Mouse (Mus musculus) small intestine, adult 10 weeks (tissue): ENCODE measurements around the gene Pdcl3. TPM values are rescaled to one million over a fixed set of nuclear protein-coding genes. Genes with fewer than 3 reads are reported as not detected.

Experiments
- polyA plus RNA-seq: library from polyadenylated mRNA; stranded (reverse); fragments of 350-450 nt; fragmentation: Illumina TruSeq; extraction: RNeasy Lipid Tissue Mini Kit (QIAGEN cat#74804); gene quantifications from one replicate; pipeline ENCODE4 v1.2.3, GENCODE M21; 2014; ENCODE audit warnings: low replicate concordance

Pdcl3 gene
- 104 TPM for polyA plus RNA-seq

GRCm38 (mm10) chr1:38985308-38985707 lies at the start of gene Pdcl3:
Gene Pdcl3 (plus strand): TSS chr1:38985608.

GRCm38 (mm10) chr1:38938849-38939248 lies 46.6 kb upstream of the Pdcl3 start, which contains the start of gene Nms:
Gene Nms (plus strand): TSS chr1:38939149.

Other genes starting within 250 kb of the Pdcl3 start
- 0.78 TPM for gene Lonrf2, start 148.9 kb upstream of the Pdcl3 start, polyA plus RNA-seq
- 0.33 TPM for gene Chst10, start 87.4 kb upstream of the Pdcl3 start, polyA plus RNA-seq
- gene Nms, start 46.5 kb upstream of the Pdcl3 start, polyA plus RNA-seq: not detected
- 12.3 TPM for gene Npas2, start 208.1 kb downstream of the Pdcl3 start, polyA plus RNA-seq